Mouse (Mus musculus) CD4-positive, CD25-positive, alpha-beta regulatory T cell (primary cell): ENCODE results near the gene Orc6. TPM values are rescaled to one million over a fixed set of nuclear protein-coding genes. Genes with fewer than 3 reads are reported as not detected.

Experiments used
- polyA plus RNA-seq: library from polyadenylated mRNA; unstranded; fragments of 100-300 nt; shearing (Covaris generic); gene quantifications from one replicate; pipeline ENCODE4 v1.2.1, GENCODE M21; 2017

Orc6 gene
- polyA plus RNA-seq = 24.0 TPM

GRCm38 (mm10) chr8:85299434-85300077, at the start of gene Orc6, which contains the start of gene Vps35:
Gene Orc6, plus strand, starts transcription at chr8:85299632.
Gene Vps35, minus strand, starts transcription at chr8:85299802.

Other genes with a start within 250 kb of the Orc6 start
- gene Fbxw9, start 239.6 kb upstream of the Orc6 start, polyA plus RNA-seq = 6.5 TPM
- gene Gm5741, start 231.7 kb upstream of the Orc6 start, polyA plus RNA-seq = 0.81 TPM
- 92.5 TPM for gene Dhps, start 227.9 kb upstream of the Orc6 start, polyA plus RNA-seq
- gene Wdr83os, start 218.9 kb upstream of the Orc6 start, polyA plus RNA-seq = 173 TPM
- gene Wdr83, start 218.3 kb upstream of the Orc6 start, polyA plus RNA-seq = 42.2 TPM
- gene Man2b1, start 216.4 kb upstream of the Orc6 start, polyA plus RNA-seq = 124 TPM
- gene Zfp791, start 176.5 kb upstream of the Orc6 start, polyA plus RNA-seq = not detected
- 0.13 TPM for gene Cks1brt, start 147.7 kb upstream of the Orc6 start, polyA plus RNA-seq
- not detected for gene Olfr371, start 73.6 kb upstream of the Orc6 start, polyA plus RNA-seq
- gene Vps35, start 170 bp downstream of the Orc6 start, polyA plus RNA-seq = 101 TPM
- gene Mylk3, start 86.7 kb downstream of the Orc6 start, polyA plus RNA-seq = not detected
- gene 4921524J17Rik, start 133.2 kb downstream of the Orc6 start, polyA plus RNA-seq = 45.6 TPM
- 0.87 TPM for gene Gpt2, start 192.9 kb downstream of the Orc6 start, polyA plus RNA-seq